Mouse (Mus musculus): ENCODE data around the gene Mthfd2.

DNA sequence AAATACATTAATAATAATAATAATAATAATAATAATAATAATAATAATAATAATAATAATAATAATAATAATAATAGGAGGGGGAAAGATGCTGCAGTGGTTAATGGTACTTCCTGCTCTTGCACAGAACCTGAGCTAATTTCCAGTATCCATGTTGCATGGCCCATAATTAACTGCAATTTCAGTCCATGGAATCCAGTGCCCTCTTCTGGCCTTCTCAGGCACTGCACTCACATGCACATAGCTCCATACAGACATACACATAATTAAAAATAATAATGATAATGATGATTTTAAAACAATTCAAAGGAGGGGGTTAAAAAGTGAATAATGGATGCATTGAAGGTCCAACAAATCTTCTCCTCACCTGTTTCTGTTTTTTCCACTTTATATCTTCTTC, 60.5 kb downstream of the Mthfd2 start:
- TF ChIP-seq POLR2A (IDR thresholded peaks at IDR 0.05; ENCODE audit: low read depth, low read length) (no peak), CTCF (IDR thresholded peaks at IDR 0.05; ENCODE audit: extremely low read depth, insufficient read depth, insufficient read length, insufficient replicate concordance) (no peak)
